Mouse (Mus musculus) spleen, adult 12 weeks (tissue): ENCODE results near the gene Sike1.

Experiments
- DNase-seq: peaks from one replicate; pipeline ENCODE4 v3.0.0; 2022; ENCODE audit warnings: low spot score

Gene Sike1

GRCm38 (mm10) chr3:103026174-103026573, 30.7 kb downstream of the Sike1 start:
- DNase-seq: no peak

GRCm38 (mm10) chr3:103040285-103040684, 44.8 kb downstream of the Sike1 start:
- DNase-seq: no peak

GRCm38 (mm10) chr3:103040861-103041379, 45.4 kb downstream of the Sike1 start:
- DNase-seq: no peak

GRCm38 (mm10) chr3:103056016-103056595, 60.6 kb downstream of the Sike1 start:
- no peak for DNase-seq

- no peak for DNase-seq
Observed at GRCm38 (mm10) chr3:103057752-103058151, 62.2 kb downstream of the Sike1 start.
